Mouse (Mus musculus): Measurements from ENCODE around the gene Uox. TPM values are rescaled to one million over a fixed set of nuclear protein-coding genes. Genes with fewer than 3 reads are reported as not detected.
A peak's percentile ranks its signal among the peaks of the same experiment; 100 is the strongest.

Gene Uox
- polyA plus RNA-seq (2015; fragmentation: Nextera tagmentation; extraction: Ambion mirVana), result not detected in 2 replicates

DNA sequence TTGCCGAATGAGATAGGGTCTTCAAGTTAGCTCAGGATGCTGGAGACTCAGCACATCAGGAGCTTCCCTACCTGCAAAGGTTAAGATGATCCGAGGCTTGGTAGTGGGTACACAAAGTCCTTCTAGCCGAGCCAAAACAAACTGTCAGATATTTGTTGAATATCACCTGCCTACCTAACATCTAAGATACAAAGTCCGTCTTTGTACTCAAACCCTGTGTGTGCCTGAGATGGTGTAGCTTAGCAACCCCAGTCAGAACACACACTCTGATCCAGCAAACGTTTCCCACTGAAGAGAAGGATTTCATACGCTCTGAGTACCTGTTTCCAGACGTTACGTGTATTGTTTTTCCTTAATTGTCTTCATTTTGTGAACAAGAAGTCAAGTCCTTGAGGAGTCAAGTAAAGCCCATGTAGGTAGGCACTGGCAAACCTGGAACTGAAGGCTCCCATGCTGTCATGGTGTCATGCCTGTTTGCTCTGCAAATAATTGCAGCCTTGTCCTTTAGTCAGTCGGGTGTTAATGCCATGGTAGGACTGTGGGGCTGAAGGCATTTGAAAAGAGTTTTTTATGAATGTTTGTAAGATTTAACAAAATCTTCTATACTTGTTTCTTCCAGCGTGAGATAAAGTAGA is at the start of gene Uox:
Gene Uox (plus strand): TSS at position 279 of the 635 bp plus-strand sequence.
- Histone ChIP-seq H3K9me3 (no peaks in the 10 kb centered on the region), H3K4me2 (no peak within 1 kb of the TSS), H3K27ac (replicated peaks) (no peak within 1 kb of the TSS), H3K4me1 (replicated peaks) (no peaks in the 10 kb centered on the region), H3K27me3 (no peaks in the 10 kb centered on the region), H3K4me3 (no peak within 1 kb of the TSS), H3K36me3 (no peaks in the 10 kb centered on the region), H3K9ac (no peak within 1 kb of the TSS)
- ATAC-seq (ENCODE audit: low read depth), result no peak
- WGBS, result 86% methylated on average over 10 of the region's 10 CpGs

DNA sequence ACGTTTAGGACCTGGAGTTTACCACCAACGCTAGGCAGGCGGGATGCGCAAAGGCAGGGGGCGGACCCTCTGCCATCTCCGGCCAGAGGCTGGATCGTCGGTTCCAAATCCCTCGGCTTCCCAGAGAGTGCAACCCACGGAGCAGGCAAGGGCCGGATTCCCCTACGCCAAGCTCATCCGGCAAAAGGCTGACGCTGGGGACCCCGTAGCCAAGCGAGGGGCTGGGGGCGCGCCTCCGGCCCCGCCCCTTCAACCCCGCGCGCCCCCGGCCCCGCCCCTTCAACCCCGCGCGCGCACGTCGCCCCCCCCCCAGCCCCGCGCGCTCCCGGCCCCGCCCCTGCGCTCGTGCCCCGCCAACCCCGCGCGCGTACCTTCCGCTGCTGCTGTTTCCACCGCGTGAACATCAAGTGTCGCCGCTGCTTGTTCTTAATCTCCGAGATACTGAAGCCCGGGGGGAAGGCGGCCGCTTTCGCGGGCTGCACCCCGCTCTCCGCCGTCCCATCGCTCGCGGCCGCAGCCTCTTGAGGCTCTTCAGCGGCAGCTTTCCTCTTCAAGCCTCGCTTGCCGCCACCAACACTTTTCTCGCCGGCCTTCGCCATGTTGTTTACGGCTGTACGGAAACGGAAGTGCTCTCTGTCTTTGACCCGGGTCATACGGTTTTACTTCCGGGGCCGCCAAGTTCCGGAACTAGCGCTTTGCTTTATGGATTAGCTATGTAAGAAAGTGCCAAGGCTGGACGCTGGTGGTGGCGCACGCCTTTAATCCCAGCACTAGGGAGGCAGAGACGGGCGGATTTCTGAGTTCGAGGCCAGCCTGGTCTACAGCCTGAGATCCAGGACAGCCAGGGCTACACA is 49.2 kb upstream of the Uox start, which contains the start of gene Rpf1:
Gene Rpf1 (minus strand): TSS at position 632 of the 854 bp plus-strand sequence.
- H3K9me3 ChIP-seq, result no peaks in the 10 kb centered on the region
- H3K4me2 ChIP-seq, result peak within 1 kb of the TSS; percentile 73
- peaks cover 8% of the 10 kb centered on the region for H3K4me1 ChIP-seq (replicated peaks)
- H3K27ac ChIP-seq (replicated peaks), result peak within 1 kb of the TSS; percentile 97
- H3K27me3 ChIP-seq, result no peaks in the 10 kb centered on the region
- peak within 1 kb of the TSS; percentile 84 for H3K9ac ChIP-seq
- under 1% methylated on average over 59 of the region's 82 CpGs for whole genome bisulfite sequencing
- H3K36me3 ChIP-seq, result peaks cover 23% of the 10 kb centered on the region
- ATAC-seq (ENCODE audit: low read depth), result peak; percentile 97
- H3K4me3 ChIP-seq, result peak within 1 kb of the TSS; percentile 67

DNA sequence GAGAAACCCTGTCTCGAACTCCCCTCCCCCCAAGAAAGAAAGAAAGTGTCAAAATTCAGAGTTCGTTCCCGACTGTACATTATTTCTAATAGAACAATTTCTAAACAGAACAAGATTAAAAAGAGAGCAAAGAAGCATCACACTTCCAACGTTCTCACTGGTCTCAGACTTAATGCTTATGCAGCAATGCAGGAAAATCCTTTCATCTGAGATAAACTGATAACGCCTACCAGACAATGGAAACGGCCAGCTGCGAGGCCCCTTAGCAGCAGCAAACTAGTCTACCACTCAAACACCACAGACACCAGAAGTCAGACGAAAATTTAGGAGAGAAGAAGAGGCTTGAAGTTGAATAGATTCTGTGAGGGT is 48.6 kb upstream of the Uox start:
- H3K36me3 ChIP-seq, result peaks cover 21% of the 10 kb centered on the region
- H3K9me3 ChIP-seq, result no peaks in the 10 kb centered on the region
- WGBS, result 15% methylated on average over 8 of the region's 8 CpGs
- peak overlapping the region; percentile 84; the same call in 1 of the 2 replicates for H3K9ac ChIP-seq
- H3K4me3 ChIP-seq, result peak overlapping the region; percentile 67
- no peak for ATAC-seq (ENCODE audit: low read depth)
- peaks cover 8% of the 10 kb centered on the region for H3K4me1 ChIP-seq (replicated peaks)
- H3K27ac ChIP-seq (replicated peaks), result peak overlapping the region; percentile 97
- peak overlapping the region; percentile 73 for H3K4me2 ChIP-seq
- no peaks in the 10 kb centered on the region for H3K27me3 ChIP-seq

DNA sequence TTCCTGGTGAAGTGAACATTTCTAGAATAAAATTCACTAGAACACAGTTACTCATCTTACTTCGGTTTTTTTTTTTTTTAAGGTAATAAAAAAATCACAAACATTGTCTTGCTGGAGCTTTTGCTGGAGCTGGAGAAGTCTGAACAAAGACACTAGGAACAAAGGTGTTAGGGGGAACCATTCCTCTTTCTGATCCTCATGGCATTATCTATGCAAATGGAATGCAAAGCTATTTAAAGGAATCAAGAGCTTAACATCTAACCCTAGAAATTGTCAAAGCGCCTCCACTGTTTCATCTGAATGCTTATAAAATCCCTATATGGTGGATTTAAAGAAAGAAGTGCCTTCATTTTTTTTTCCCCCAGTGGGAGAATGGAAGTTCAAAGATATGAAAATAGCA is 41.9 kb upstream of the Uox start:
- no peak overlapping the region for H3K27ac ChIP-seq (replicated peaks)
- H3K9me3 ChIP-seq, result no peaks in the 10 kb centered on the region
- H3K4me2 ChIP-seq, result no peak overlapping the region
- H3K4me1 ChIP-seq (replicated peaks), result no peaks in the 10 kb centered on the region
- no peak for ATAC-seq (ENCODE audit: low read depth)
- WGBS, result 55% methylated on average over 2 of the region's 2 CpGs
- H3K36me3 ChIP-seq, result no peaks in the 10 kb centered on the region
- no peaks in the 10 kb centered on the region for H3K27me3 ChIP-seq
- no peak overlapping the region for H3K9ac ChIP-seq
- no peak overlapping the region for H3K4me3 ChIP-seq

DNA sequence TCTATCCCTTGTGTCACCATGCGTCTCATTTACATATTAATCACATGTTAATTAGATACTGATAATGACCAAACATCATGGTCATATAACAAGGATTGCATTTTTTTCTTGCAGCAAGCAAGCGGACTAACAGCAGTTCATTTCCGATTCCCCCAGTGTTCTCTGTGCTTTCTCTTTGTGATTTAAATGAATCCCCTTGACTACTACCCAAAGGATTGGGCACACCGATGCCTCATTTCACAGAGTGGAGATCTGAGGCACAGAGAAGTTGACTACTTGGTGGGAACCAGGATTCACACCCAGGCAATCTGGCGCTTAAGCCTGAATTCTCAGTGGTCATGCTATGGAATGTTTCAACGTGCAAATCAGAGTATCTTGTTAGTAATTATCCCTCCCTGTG is 35.2 kb upstream of the Uox start:
- Histone ChIP-seq H3K4me3 (no peak overlapping the region), H3K4me2 (no peak overlapping the region), H3K9me3 (no peaks in the 10 kb centered on the region), H3K27ac (replicated peaks) (no peak overlapping the region), H3K4me1 (replicated peaks) (no peaks in the 10 kb centered on the region), H3K36me3 (no peaks in the 10 kb centered on the region), H3K27me3 (no peaks in the 10 kb centered on the region), H3K9ac (no peak overlapping the region)
- ATAC-seq (ENCODE audit: low read depth), result no peak
- 59% methylated on average over 6 of the region's 6 CpGs for WGBS

DNA sequence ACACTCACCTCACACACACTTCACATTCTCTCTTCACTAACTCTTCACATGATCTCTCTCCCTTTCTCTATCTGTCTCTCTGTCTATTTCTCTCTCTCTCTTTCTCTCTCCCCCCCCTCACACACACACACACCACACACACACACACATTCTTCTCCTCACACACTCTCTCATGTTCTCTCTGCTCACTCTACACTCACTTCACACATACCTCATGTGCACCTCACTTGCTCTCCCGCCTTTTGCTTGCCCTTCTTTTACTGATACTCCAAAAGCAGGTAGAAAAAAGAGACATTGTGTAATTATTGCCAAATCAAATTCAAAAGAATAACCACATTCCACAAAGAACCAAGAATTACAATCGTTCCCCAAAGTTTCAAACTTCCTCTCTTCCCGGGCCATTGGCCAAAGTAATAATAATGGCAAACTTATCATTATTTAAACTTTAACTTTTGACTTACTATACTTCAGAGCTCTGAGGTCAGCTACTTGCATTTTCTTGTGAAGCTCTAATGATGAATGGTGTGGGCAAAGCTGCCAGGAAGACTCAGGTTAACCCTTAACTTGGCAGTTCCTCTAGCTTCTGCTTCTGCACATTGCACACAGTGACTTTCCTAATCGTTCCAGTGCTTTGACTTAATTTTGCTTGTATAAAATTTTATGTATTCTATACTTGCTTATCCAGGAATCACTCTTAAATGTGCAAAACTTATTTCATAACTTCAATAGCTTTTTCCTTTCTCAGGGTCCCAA is 29.5 kb upstream of the Uox start:
- no peaks in the 10 kb centered on the region for H3K36me3 ChIP-seq
- H3K4me3 ChIP-seq, result no peak overlapping the region
- WGBS, result 87% methylated on average over 4 of the region's 4 CpGs
- H3K27me3 ChIP-seq, result no peaks in the 10 kb centered on the region
- no peak overlapping the region for H3K27ac ChIP-seq (replicated peaks)
- 0 out of 2 replicates have a peak, but pooled peaks cover 5% of the 10 kb centered on the region for H3K9me3 ChIP-seq
- no peaks in the 10 kb centered on the region for H3K4me1 ChIP-seq (replicated peaks)
- no peak for ATAC-seq (ENCODE audit: low read depth)
- H3K4me2 ChIP-seq, result no peak overlapping the region
- no peak overlapping the region for H3K9ac ChIP-seq

DNA sequence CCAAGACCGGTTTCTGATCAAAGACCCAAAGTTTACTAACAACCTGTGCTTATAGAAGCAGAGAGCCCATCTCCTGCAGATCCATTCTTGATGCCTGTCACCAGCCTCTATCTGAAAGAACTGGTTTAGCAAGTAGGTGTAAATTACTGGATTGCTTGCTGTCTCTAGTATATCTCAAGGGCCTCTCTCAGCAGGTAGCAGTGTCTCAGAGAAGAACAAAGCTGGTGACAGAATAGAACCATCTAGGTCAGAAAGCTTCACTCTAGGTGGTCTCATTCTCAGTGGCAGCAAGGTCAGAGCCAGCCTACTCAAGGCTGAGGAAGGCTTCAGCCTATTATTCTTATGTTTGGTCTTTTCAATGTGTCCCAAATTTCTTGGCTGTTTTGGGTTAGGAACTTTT is 26.6 kb upstream of the Uox start:
- Histone ChIP-seq H3K36me3 (no peaks in the 10 kb centered on the region), H3K4me3 (no peak overlapping the region), H3K9me3 (0 out of 2 replicates have a peak, but pooled peaks cover 5% of the 10 kb centered on the region), H3K9ac (no peak overlapping the region), H3K4me1 (replicated peaks) (no peaks in the 10 kb centered on the region), H3K27ac (replicated peaks) (no peak overlapping the region), H3K27me3 (no peaks in the 10 kb centered on the region), H3K4me2 (no peak overlapping the region)
- 10% methylated on average over 1 of the region's 1 CpGs for WGBS
- no peak for ATAC-seq (ENCODE audit: low read depth)

DNA sequence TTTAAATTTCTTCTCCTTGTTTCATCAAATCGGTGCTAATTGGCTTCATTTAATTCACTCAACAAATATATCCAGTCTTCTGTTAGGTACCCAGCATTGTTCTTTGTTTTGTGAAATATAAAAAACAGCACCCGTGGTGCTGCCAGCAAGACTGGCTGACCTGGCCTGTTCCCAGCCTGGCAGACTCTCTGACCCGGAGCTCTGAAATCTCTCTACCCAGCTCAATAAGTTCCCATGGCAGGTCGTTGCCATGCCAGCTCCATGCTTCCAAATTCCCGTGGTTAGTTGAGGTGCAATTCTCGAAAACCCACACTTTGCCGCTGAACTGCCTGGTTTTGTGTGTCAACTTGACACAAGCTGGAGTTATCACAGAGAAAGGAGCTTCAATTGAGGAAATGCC is 15.4 kb upstream of the Uox start:
- Histone ChIP-seq H3K4me1 (replicated peaks) (no peaks in the 10 kb centered on the region), H3K27ac (replicated peaks) (no peak overlapping the region), H3K4me3 (no peak overlapping the region), H3K4me2 (no peak overlapping the region), H3K27me3 (no peaks in the 10 kb centered on the region), H3K36me3 (no peaks in the 10 kb centered on the region), H3K9me3 (no peaks in the 10 kb centered on the region), H3K9ac (no peak overlapping the region)
- WGBS, result 86% methylated on average over 7 of the region's 7 CpGs
- no peak for ATAC-seq (ENCODE audit: low read depth)

DNA sequence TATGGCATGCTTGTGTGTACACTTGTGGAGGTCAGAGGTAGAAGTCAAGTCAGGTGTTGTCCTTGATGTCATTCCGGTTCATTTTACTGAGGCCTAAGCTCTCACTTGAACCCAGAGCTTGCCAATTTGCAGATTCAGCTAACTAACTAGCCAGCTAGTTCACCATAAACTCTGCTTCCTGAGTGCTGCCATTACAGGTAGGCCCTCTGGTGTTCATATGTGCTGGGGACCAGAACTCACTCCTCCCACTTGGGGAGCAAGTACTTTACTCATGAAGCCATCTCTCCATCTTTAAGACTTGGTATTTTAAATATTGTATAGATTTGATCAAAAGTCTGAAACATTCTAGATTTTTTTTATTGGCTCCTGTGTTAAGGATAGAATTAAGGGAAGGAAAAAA is 13.7 kb upstream of the Uox start:
- Histone ChIP-seq H3K27ac (replicated peaks) (no peak overlapping the region), H3K27me3 (no peaks in the 10 kb centered on the region), H3K4me1 (replicated peaks) (no peaks in the 10 kb centered on the region), H3K9ac (no peak overlapping the region), H3K4me2 (no peak overlapping the region), H3K9me3 (no peaks in the 10 kb centered on the region), H3K4me3 (no peak overlapping the region), H3K36me3 (no peaks in the 10 kb centered on the region)
- WGBS, result 92% methylated on average over 1 of the region's 1 CpGs
- no peak for ATAC-seq (ENCODE audit: low read depth)

DNA sequence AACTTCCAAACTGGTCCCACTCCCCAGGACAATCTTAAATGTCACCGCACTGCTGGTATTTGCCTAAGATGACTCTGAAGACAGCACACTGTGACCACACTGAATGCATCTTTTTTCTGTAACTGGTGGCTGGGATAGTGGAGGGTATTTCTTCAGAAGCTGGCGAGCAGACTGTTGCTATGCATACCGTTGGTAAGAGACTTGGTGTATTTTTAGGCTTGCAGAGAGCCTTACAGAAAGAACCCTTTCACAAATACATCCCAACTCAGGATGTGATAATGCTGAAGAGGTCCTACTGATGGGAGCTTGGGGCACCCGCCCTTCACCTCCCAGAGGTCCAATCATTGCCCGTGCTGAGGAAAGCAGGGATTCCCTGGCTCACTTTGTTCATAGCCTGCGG is 12.7 kb upstream of the Uox start:
- H3K9ac ChIP-seq, result no peak overlapping the region
- 88% methylated on average over 6 of the region's 6 CpGs for WGBS
- no peaks in the 10 kb centered on the region for H3K36me3 ChIP-seq
- no peak overlapping the region for H3K4me3 ChIP-seq
- ATAC-seq (ENCODE audit: low read depth), result no peak
- no peaks in the 10 kb centered on the region for H3K4me1 ChIP-seq (replicated peaks)
- no peak overlapping the region for H3K4me2 ChIP-seq
- H3K9me3 ChIP-seq, result no peaks in the 10 kb centered on the region
- H3K27me3 ChIP-seq, result no peaks in the 10 kb centered on the region
- H3K27ac ChIP-seq (replicated peaks), result no peak overlapping the region

DNA sequence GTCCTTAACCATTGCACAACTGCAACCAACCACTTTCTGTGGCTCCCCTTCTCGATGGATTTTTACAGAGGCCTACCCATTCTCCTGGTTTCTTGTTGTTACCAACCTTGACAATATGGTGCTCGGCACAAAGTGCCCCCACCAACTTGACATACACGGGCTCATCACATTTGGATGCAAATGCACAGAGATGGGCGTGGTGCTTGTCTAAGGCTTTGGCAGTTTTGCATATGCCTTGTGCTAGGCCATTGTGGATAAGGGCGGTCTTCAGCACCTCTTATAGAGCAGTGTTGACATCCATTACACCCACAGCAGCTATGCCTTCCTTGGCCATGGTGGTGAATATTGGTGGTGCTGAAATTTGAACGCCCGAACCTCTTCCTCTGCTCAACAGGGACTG is 7.3 kb upstream of the Uox start:
- WGBS, result 93% methylated on average over 7 of the region's 7 CpGs
- no peaks in the 10 kb centered on the region for H3K36me3 ChIP-seq

More for the DNA sequence above, 7.3 kb upstream of the Uox start:
- H3K9ac ChIP-seq, result no peak overlapping the region
- no peaks in the 10 kb centered on the region for H3K4me1 ChIP-seq (replicated peaks)
- ATAC-seq (ENCODE audit: low read depth), result no peak
- H3K4me3 ChIP-seq, result no peak overlapping the region
- H3K27me3 ChIP-seq, result no peaks in the 10 kb centered on the region
- H3K27ac ChIP-seq (replicated peaks), result no peak overlapping the region
- H3K4me2 ChIP-seq, result no peak overlapping the region
- H3K9me3 ChIP-seq, result no peaks in the 10 kb centered on the region

Data from neural tube, embryonic 13.5 days (tissue).